Mouse (Mus musculus): ENCODE data around the gene Kcnj15. TPM values are rescaled to one million over a fixed set of nuclear protein-coding genes. Genes with fewer than 3 reads are reported as not detected.

The Kcnj15 gene
- polyA plus RNA-seq, 1 experiment from 2014 or later, result 0.29 TPM

DNA sequence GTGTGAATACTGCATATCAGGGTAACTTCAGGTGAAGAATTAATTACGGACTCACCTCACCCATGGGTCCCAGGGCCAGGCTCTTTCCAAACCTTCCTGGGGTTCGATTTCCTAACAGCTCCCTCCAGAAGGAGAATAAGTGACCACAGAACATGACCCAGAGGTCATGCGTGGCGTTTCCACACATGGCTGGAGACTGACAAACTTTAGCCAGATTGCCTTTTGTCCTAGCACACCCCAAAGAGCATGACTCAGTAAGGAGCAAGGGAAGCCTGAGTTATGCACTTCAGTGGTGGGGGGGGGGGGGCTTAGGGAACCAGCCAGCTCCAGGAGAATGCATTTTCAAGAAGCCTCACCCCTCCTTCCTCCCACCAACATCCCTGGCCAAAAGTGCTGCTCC is 2.1 kb downstream of the Kcnj15 start:
- H3K4me3 ChIP-seq, result no peak overlapping the region
- peaks cover 38% of the 10 kb centered on the region for H3K4me1 ChIP-seq
- 67% methylated on average over 4 of the region's 4 CpGs for WGBS

DNA sequence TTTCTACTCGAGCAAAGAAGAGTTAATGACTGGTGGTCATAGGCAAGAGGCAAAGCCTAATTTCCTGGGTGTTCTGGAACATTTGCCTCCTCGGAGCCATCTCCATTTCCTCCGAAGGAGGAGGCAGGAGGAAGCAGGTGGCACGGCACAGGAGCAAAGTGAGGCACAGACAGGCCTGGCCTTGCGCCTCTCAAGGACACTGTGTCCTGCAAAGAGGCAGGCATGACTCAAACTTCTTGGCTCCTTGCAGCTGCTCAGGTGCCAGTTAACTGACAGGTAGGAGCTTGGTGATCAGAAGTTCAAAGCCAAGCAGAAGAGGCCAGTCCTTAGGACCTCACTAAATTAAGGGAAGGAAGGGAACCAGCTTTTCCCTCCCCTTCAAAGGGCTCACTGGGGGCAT is 3.3 kb downstream of the Kcnj15 start:
- Histone ChIP-seq H3K36me3 (replicated peaks) (no peaks in the 10 kb centered on the region), H3K4me3 (no peak overlapping the region), H3K27ac (no peak overlapping the region), H3K27me3 (ENCODE audit: poor library complexity, severe bottlenecking) (no peaks in the 10 kb centered on the region; the same call in 1 of the 2 replicates), H3K4me1 (peaks cover 38% of the 10 kb centered on the region), H3K9me3 (no peaks in the 10 kb centered on the region)
- 79% methylated on average over 5 of the region's 5 CpGs for WGBS
- DNase-seq (ENCODE audit: extremely low spot score, low spot score), result no peak

More for the DNA sequence above, 2.1 kb downstream of the Kcnj15 start:
- H3K27ac ChIP-seq, result no peak overlapping the region
- no peaks in the 10 kb centered on the region; the same call in 1 of the 2 replicates for H3K27me3 ChIP-seq (ENCODE audit: poor library complexity, severe bottlenecking)
- no peak for DNase-seq (ENCODE audit: extremely low spot score, low spot score)
- no peaks in the 10 kb centered on the region for H3K36me3 ChIP-seq (replicated peaks)
- H3K9me3 ChIP-seq, result no peaks in the 10 kb centered on the region

DNA sequence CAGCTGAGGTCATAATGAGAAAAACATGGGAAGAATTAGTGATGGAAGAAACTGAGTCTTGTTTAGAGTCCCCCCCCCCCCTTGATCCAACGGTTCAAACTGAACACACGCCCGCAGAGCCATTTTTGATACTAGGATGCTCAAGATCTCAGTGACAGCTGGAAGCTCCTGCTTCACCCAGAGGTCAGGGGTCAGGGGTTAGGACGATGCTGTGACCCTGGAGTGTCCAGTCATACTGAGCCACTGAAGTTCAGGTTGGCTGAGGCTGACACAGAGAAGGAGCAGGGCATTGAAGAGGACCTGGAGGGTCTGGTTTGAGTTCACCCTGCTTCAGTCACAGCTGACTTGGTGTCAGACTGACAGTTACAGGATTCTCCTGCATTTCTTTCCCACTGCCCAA is 4.4 kb downstream of the Kcnj15 start:
- Histone ChIP-seq H3K27me3 (ENCODE audit: poor library complexity, severe bottlenecking) (no peaks in the 10 kb centered on the region; the same call in 1 of the 2 replicates), H3K27ac (no peak overlapping the region), H3K36me3 (replicated peaks) (no peaks in the 10 kb centered on the region), H3K4me1 (peaks cover 38% of the 10 kb centered on the region), H3K9me3 (no peaks in the 10 kb centered on the region), H3K4me3 (no peak overlapping the region)
- WGBS, result 66% methylated on average over 4 of the region's 4 CpGs
- no peak for DNase-seq (ENCODE audit: extremely low spot score, low spot score)

- no peak for DNase-seq (ENCODE audit: extremely low spot score, low spot score)
- H3K9me3 ChIP-seq, result no peaks in the 10 kb centered on the region
- H3K36me3 ChIP-seq (replicated peaks), result no peaks in the 10 kb centered on the region
- no peak overlapping the region for H3K27ac ChIP-seq
- peaks cover 41% of the 10 kb centered on the region for H3K4me1 ChIP-seq
- WGBS, result 87% methylated on average over 15 of the region's 15 CpGs
- no peaks in the 10 kb centered on the region; the same call in 1 of the 2 replicates for H3K27me3 ChIP-seq (ENCODE audit: poor library complexity, severe bottlenecking)
- H3K4me3 ChIP-seq, result no peak overlapping the region
Measured at GRCm38 (mm10) chr16:95262706-95263363, 5.5 kb downstream of the Kcnj15 start.

DNA sequence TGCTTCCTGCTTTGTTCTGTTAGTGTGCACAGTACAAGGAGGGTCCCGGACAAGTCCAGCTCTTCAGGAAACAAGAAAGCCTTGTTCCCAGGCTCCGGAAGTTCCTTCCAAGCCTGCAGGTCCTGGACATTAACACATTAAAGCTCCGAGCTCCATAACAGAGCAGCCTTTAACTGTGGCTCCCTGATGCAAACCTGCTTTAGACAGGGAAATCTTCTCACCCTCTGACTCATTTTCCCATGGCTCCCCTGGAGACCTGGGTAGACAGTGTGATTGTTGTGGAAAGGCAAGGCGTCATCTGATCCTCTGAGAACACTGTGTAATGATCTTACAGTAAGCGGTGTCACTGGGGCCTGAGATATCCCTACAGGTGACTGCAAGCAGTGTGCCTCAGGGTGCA is 7.0 kb downstream of the Kcnj15 start:
- DNase-seq (ENCODE audit: extremely low spot score, low spot score), result no peak
- Histone ChIP-seq H3K27me3 (ENCODE audit: poor library complexity, severe bottlenecking) (no peaks in the 10 kb centered on the region), H3K9me3 (no peaks in the 10 kb centered on the region), H3K27ac (no peak overlapping the region), H3K36me3 (replicated peaks) (no peaks in the 10 kb centered on the region), H3K4me1 (peaks cover 46% of the 10 kb centered on the region), H3K4me3 (no peak overlapping the region)
- 70% methylated on average over 5 of the region's 5 CpGs for WGBS

DNA sequence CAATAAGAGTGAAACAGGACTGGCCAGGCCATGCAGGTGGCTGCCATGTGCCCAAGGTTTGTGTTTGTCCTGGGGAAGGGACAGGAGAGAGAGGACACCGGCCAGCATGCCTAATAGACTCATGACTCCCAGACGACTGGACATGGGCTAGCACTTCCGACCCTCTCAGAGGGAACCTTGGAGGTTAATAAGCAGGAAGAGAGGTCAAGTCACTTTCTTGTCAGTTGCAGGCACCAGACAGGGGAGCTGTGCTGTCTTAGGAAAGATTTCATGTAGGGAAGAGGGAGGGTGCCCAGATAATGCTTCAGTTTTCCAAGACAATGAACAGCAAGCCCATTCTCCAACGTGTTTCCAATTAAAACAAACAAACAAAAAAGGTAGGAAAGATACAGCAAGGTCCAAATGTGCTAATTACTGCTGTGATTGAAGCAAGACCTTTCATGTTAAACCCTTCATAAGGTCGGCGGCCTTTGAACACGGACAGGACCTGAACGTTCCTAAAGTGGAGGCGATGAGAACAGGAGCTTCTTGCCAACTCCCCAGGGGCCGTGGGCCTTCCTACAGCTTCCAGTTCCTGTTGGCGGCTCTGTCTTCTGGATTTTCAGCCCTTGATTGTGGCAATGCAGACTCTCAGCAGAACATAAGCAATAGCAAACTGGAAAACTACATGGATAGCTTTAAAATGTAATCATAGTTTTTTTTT is 10.3 kb downstream of the Kcnj15 start:
- H3K27me3 ChIP-seq (ENCODE audit: poor library complexity, severe bottlenecking), result no peaks in the 10 kb centered on the region
- H3K27ac ChIP-seq, result no peak overlapping the region
- DNase-seq (ENCODE audit: extremely low spot score, low spot score), result no peak
- WGBS, result 47% methylated on average over 11 of the region's 11 CpGs
- H3K36me3 ChIP-seq (replicated peaks), result no peaks in the 10 kb centered on the region
- no peak overlapping the region for H3K4me3 ChIP-seq
- peaks cover 16% of the 10 kb centered on the region for H3K4me1 ChIP-seq
- H3K9me3 ChIP-seq, result no peaks in the 10 kb centered on the region

- WGBS, result 79% methylated on average over 6 of the region's 6 CpGs
- H3K9me3 ChIP-seq, result no peaks in the 10 kb centered on the region
- no peak overlapping the region for H3K4me3 ChIP-seq
- DNase-seq (ENCODE audit: extremely low spot score, low spot score), result no peak
- H3K36me3 ChIP-seq (replicated peaks), result no peaks in the 10 kb centered on the region
- H3K27me3 ChIP-seq (ENCODE audit: poor library complexity, severe bottlenecking), result no peaks in the 10 kb centered on the region
- H3K27ac ChIP-seq, result no peak overlapping the region
- peaks cover 11% of the 10 kb centered on the region for H3K4me1 ChIP-seq
Measured at GRCm38 (mm10) chr16:95269610-95270009, 12.3 kb downstream of the Kcnj15 start.

DNA sequence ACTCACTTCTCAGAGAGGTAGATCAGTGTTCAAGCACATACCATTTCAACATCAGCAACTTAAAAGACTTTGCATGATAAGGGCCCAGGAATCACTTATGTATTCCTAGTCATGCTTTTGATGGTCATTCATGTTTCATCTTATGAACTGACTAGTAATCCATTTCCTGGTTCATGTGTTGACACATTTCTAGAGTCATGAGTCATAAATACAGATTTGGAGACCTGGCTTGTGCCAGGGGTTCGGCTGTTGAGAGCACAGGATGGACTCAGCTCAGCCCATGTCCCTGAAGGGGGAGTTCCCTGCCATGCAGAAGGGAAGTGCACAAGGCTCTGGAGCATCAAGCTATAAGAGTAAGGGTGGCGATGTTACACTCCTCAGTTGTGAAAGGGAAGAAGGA is 15.7 kb downstream of the Kcnj15 start:
- no peaks in the 10 kb centered on the region for H3K9me3 ChIP-seq
- peaks cover 4% of the 10 kb centered on the region for H3K4me1 ChIP-seq
- no peak overlapping the region for H3K27ac ChIP-seq
- H3K4me3 ChIP-seq, result no peak overlapping the region
- 84% methylated on average over 2 of the region's 2 CpGs for WGBS
- no peaks in the 10 kb centered on the region for H3K27me3 ChIP-seq (ENCODE audit: poor library complexity, severe bottlenecking)
- DNase-seq (ENCODE audit: extremely low spot score, low spot score), result no peak
- no peaks in the 10 kb centered on the region for H3K36me3 ChIP-seq (replicated peaks)

DNA sequence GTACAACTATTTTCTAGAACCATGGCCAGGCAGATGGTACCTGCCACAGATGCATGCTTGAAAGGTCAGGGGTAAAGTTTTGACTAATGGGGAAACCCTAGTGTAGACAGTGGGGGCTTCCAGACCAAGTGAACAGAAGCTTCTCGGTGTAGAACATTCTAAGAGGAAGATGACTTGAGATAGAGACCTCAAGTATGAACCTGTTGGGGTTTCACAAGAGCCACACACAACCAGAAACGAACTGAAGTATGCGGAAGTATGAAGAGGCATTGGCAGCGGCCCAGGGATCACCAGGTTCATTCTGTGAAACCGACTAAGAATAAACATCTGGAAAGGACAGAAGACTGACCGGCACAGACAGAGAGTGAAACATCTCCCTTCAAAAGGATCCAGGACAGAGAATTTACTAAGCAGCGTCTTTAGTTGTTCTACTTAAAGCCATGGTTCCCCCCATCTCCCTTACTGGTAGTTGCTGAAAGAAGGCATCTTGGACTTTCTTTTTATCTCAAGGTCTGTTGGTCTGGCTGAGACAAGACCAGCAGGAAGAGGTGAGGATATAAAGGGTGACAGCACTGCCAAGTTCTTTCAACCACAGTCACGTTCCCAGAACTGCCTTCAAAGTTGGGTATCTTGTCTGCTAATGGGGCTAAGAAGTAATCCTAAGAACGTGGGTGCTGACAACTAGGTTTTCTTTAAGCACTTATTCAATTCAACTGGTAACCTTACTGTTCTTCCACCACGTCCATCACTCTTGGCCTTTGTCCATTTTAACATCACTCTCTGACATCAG is 18.6 kb downstream of the Kcnj15 start:
- Histone ChIP-seq H3K9me3 (no peaks in the 10 kb centered on the region), H3K36me3 (replicated peaks) (no peaks in the 10 kb centered on the region), H3K4me1 (no peaks in the 10 kb centered on the region), H3K27me3 (ENCODE audit: poor library complexity, severe bottlenecking) (no peaks in the 10 kb centered on the region), H3K4me3 (no peak overlapping the region), H3K27ac (no peak overlapping the region)
- 93% methylated on average over 10 of the region's 10 CpGs for WGBS
- DNase-seq (ENCODE audit: extremely low spot score, low spot score), result no peak

- Histone ChIP-seq H3K27me3 (ENCODE audit: poor library complexity, severe bottlenecking) (no peaks in the 10 kb centered on the region), H3K4me1 (no peaks in the 10 kb centered on the region), H3K9me3 (no peaks in the 10 kb centered on the region), H3K27ac (no peak overlapping the region), H3K4me3 (no peak overlapping the region), H3K36me3 (replicated peaks) (no peaks in the 10 kb centered on the region)
- WGBS, result 87% methylated on average over 3 of the region's 3 CpGs
- no peak for DNase-seq (ENCODE audit: extremely low spot score, low spot score)
Measured at GRCm38 (mm10) chr16:95279015-95279414, 21.7 kb downstream of the Kcnj15 start.

DNA sequence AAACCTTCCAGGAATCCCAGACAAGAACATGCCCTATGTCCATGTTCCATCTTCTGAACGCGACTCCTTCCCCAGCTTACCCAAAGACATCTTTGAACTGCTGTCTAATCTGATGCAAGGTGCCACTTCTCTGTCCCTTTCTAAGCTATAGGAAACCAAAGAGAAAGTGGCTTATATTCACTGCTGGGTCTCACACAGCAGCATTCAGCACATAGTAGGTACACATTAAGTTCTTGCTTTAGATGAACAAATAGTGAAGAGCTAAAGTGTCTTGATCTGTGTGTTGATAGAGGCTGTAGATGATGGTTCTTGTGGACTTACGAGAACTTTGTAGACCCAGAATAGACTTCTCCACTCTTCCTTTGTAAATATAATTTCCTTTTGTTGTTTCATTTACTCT is 23.0 kb downstream of the Kcnj15 start:
- no peaks in the 10 kb centered on the region for H3K27me3 ChIP-seq (ENCODE audit: poor library complexity, severe bottlenecking)
- no peak overlapping the region for H3K4me3 ChIP-seq
- H3K36me3 ChIP-seq (replicated peaks), result no peaks in the 10 kb centered on the region
- DNase-seq (ENCODE audit: extremely low spot score, low spot score), result no peak
- no peaks in the 10 kb centered on the region for H3K4me1 ChIP-seq
- no peaks in the 10 kb centered on the region for H3K9me3 ChIP-seq
- no peak overlapping the region for H3K27ac ChIP-seq
- WGBS, result 91% methylated on average over 3 of the region's 3 CpGs

DNA sequence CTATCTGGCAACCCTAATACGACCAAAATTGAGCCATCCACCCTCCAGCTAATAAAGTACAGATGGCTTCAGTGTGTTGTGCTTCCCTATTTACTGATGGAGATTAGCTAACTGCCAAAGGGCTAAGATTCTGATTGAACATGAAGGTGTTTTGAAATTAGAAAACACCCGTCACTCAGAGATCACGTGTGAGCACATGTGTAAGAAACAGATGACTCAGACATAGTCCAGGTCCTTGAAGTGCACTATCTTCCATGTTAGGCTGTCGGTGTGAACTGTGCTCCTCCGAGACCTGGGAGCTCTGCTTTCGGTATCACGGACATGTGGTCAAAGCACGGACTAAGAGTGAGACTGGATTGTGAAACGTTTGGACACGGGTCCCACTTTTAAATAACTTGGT is 26.0 kb downstream of the Kcnj15 start:
- DNase-seq (ENCODE audit: extremely low spot score, low spot score), result no peak
- Histone ChIP-seq H3K27me3 (ENCODE audit: poor library complexity, severe bottlenecking) (no peaks in the 10 kb centered on the region), H3K27ac (no peak overlapping the region), H3K36me3 (replicated peaks) (no peaks in the 10 kb centered on the region), H3K4me1 (0 out of 2 replicates have a peak, but pooled peaks cover 4% of the 10 kb centered on the region), H3K9me3 (no peaks in the 10 kb centered on the region), H3K4me3 (no peak overlapping the region)
- WGBS, result 91% methylated on average over 10 of the region's 10 CpGs
